Mouse (Mus musculus) E14TG2a.4 (cell line): ENCODE measurements around the gene Cog5.

Experiments
- CTCF ChIP-seq: conservative IDR thresholded peaks from 2 replicates; pipeline ENCODE4 v1.5.1; 2014; ENCODE audit warnings: low read length
- NANOG ChIP-seq: IDR thresholded peaks from 2 replicates; pipeline ENCODE4 v1.6.1; 2014; ENCODE audit warnings: borderline replicate concordance, low read length, mixed read lengths

DNA sequence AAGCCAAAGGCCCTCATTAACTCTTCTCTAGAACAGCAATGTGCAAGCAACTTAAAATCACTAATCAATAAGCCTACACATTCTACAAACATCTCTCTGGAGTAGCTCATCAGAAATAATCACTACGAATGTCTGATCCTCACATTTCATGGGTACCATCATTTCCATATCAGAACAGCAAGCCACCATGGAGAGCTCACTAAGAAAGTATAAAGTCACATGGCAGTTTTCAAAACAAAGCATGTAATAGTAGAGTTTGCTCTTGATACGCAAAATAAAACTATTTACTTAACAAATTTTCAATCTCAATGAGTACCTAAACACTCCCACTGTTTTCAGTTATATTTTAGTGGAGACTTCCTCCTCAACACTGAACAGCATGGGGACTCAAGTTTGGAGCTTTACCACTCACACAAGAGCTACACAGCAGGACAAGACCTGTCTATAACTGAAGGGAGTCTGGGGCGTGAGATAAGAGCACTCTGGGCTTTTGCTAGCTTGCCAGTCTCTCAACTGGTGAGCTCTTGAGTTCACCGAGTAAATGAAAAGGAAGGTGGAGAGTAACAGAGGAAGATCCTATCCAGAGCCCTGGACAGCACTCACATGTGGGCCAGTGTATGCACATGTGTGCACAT lies 288.5 kb downstream of the Cog5 start:
- TF ChIP-seq CTCF (no peak), NANOG (no peak)
